Mouse (Mus musculus) frontal cortex, adult (tissue): ENCODE data around the gene Bahcc1.

Source experiments
- ATAC-seq: cut with Nextera tagmentation; 2 replicates; pipeline ENCODE4 v1.9.2; 2017; ENCODE audit warnings: mild to moderate bottlenecking, moderate library complexity, mixed read lengths; ENCODE audit not compliant: low TSS enrichment

Bahcc1 gene

DNA sequence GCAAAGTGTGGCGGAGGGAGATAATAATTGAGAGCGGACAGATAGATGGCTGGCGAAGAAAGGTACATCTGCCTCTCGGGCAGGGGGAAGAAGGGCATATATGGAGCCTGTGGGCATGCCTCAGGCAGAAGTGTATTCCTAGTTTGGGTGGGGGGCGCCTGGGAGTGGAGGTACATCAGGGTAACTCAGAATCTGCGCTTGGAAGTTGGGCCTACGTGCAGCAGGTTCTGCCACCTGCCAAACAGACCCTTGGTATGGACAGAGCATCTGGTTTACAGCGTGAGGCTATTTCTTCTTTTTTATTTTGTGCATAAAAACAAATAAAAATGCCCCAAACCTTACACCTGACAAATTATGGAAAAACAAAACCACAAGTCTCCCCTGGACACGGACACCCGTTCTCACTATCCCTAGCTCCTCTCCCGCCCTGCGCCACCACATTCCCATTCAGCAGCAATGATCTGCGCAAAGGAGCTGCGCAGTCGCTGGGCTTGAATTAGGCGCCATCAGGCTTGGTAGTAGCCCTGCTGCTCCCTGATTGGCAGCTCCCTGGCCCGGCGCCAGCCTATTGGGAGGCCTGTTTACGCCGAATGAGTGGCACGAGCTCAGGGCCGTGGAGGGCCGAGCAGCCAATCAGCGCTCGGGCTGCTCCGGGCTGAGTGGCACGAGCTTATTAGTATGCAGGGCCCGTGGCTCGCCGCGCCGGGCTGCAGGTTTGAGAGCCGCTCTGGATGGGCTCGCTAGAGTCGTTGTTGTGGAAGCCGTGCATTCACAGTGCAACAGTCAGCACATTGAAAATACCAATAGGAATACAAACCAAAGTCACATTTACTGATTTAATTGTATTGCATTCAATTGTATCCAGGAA, at the start of gene Bahcc1:
Gene Bahcc1, plus strand, starts transcription at position 718 of the 868 bp plus-strand sequence.
- peak; percentile 72 for ATAC-seq

- ATAC-seq = no peak
These were observed 49.6 kb upstream of the Bahcc1 start for GRCm38 (mm10) chr11:120183180-120183579.

- no peak for ATAC-seq
These were observed 49.0 kb upstream of the Bahcc1 start for GRCm38 (mm10) chr11:120183708-120184107.

- no peak for ATAC-seq
These were observed 48.1 kb upstream of the Bahcc1 start for GRCm38 (mm10) chr11:120184371-120185315.

GRCm38 (mm10) chr11:120185316-120186141, 47.2 kb upstream of the Bahcc1 start:
- no peak for ATAC-seq

- no peak for ATAC-seq
These were observed 46.5 kb upstream of the Bahcc1 start for GRCm38 (mm10) chr11:120186145-120186740.

DNA sequence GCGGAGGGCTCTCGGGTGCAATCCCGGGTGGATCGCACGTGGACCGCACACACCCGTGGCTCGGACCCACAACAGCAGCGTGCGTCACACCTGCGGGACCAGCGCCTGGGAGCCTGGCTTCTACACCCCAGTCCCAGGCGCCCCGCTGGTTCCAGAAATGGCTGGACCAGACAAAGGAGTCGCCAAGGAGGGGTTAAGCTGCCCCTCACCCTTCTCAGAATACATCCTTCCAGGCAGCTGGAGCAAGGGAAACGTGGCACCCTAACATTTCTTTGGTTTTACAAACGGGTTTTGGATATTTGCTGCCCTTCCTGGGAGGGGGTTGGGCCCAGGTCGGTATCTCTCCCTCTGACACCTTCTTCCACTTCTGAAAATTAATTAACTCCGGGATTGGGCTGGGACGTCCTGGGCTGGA, 45.9 kb upstream of the Bahcc1 start:
- no peak for ATAC-seq

DNA sequence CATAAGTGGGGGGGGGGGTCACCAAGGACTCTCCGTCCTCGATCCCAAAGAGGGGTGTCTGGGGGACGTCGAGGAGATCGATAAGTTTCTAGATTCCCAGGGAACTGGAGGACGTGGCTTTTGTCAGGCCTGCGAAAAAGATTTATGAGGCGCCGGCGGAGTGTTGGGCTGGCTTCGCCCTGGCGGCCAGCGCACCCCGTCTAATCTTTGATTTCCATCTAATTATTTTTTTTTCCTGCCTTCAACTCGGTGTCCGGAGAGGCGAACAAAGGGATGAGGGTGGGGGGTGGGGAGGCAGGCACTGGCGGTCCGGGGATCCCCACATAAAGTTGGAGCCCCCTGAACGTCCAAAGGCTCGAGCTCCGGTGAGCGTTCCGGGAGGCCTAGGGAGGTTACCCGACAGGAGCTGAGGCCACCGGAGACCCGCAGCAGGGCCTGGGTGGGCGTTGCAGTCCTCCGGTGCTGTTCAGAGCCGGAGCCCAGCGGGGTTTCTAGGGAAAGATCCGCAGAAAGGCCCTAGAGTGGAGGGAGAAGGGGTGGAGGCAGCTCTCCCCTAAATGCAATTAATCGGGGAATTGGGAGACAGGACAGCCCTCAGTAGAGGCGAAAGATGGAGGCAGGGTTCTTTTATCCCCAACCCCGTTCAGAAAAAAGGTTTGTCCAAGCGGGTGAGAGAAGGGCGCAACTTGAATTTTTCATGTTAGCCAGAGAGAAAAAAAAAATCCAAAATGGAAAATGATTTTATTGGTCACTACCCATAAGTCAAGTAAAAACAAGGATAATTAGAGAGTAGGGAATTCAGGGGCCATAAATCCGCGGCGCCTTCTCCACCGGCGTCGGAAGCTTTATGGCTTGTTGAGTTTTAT, 45.3 kb upstream of the Bahcc1 start:
- no peak for ATAC-seq

DNA sequence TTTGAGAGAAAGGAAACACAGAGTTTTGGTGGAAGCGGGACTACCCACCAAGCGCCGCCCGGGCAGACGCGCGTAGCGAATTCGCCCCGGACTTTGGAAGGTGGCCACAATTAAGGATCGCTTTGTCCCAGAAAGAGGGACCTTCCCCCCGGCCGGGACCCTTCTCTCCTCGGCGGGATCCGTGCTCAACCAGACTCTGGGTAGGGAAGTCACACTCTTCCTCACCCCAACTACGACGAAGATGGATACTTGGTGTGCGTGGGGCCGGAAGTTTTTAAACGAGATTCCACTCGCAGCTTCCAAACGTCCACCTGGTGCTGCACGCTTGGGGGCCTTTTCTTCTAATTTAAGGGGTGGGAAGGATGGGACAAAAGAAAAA, 44.7 kb upstream of the Bahcc1 start:
- ATAC-seq = no peak

DNA sequence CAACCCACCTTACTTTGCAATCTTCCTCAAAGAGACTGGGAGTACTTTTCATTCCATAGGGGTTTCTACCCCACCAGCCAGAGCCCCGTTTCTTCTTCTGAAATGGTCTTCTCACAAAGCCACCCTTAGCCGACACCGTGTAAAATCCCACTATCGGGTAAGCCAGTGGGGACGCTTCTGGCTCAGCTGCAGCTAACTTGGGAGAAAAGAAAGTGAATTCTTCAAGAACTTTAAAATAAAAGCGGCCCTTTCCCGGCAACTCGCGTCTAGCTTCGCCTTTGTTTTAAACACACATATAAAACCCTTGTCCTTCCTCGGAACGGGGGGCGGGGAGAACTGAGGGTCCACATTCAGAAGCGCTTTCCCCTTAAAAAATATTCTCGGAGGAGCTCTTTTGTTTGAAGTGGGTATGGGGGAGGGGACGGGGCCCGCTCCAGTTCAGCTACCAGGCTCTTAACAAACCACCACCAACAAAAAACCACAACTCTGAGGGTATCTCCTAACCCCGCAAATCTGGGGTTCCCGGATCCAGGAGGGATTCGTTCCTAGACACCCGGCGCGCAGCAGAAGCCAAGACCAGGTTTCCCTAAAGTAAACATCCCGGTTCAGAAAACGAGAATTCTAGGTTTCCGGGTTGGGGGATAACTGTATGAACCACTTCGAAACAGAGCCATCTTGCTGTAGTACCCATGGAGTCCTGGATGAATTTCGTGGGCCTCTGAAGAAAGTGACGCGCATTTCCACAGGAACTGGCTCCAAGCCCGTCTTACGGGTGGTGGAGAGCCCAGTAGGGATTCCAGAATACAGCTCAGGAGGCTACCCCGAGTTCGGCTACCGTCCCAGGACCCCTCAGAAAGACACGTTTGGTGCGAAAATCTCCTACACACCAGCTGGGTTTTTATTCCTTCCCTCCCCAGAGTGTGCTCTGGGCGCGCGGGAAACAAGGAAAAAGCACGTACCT, 44.0 kb upstream of the Bahcc1 start:
- peak; percentile 25; the same call in 1 of the 2 replicates for ATAC-seq

GRCm38 (mm10) chr11:120189459-120190312, 43.1 kb upstream of the Bahcc1 start:
- ATAC-seq = peak; percentile 78

DNA sequence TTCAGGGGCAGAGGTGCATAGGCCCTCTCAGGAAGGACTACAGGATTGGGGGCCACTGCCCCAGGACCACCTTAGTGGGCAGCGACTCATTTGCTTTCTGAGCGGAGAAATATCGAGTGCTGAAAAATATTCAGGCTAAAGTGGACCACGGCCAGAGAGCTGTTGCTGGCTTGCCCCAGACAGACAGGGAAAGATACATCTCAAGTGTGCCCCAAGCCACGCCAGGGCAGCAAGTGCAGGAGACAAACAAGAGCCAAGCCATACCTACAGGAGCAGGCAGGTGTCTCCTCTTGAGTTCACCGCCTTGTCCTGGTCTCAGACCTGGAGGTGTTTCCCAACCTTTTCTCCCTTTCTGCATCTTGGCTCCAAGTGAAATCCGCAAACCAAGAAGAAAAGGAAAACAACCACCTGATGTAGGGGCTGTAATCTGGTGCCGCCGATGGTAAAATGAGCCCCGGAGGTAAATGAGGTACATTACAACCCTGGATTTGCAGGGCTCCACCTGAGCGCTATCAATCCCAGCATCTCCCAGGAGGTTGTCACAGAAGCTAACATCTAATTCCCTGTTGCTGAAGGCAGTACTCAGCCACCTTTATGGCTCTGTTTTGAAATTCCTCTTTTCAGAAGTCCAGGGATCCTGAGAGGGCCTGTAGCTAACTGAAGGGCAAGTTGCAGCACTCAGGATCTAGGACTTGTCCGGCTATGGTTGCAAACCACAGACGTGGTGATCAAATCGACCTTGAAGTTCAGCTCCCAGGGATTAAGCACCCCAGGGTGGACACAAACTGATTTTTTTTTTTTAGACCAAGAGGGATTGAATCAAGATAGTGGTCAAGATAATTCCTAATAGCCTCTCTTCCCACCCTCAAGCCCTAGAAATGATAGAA, 42.0 kb upstream of the Bahcc1 start:
- ATAC-seq = no peak

GRCm38 (mm10) chr11:120198831-120199230, 33.9 kb upstream of the Bahcc1 start:
- ATAC-seq = no peak

GRCm38 (mm10) chr11:120199766-120200165, 33.0 kb upstream of the Bahcc1 start:
- peak; percentile 41; the same call in 1 of the 2 replicates for ATAC-seq

DNA sequence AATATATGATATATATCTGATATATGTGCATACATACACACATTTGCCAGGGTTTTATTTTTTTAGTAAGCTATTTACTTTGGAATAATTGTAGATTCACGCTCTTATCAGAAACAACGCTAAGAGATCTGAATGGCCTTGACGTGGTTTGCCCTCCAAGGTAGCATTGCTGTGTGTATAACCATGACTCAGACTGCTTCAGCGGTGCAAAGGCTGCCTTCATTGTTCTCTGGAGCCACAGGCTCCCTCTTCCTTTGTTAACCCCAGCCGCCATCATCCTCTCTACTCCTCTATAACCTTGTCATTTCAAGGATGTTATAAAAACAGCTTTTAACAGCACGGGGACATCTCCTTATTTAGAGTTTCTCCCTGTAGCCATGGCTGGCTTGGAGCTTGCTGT, 32.1 kb upstream of the Bahcc1 start:
- no peak for ATAC-seq

DNA sequence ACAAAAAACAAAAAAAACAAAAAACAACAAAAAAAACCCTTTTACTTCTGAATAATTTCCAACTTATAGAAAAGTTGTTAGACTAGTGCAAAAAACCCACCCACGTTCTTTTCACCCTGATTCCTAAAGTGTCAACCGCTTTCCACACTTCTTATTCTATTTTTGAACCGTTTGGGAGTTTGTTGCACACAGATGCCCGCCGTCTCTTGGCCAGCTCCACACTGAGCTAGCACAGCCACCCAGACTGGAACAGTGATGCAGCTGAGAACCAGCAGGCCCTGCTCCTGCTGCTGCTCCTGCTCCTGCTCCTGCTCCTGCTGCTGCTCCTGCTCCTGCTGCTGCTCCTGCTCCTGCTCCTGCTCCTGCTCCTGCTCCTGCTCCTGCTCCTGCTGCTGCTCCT, 28.5 kb upstream of the Bahcc1 start:
- 0 out of 2 replicates have a peak, but pooled peaks have one; percentile 57 for ATAC-seq

DNA sequence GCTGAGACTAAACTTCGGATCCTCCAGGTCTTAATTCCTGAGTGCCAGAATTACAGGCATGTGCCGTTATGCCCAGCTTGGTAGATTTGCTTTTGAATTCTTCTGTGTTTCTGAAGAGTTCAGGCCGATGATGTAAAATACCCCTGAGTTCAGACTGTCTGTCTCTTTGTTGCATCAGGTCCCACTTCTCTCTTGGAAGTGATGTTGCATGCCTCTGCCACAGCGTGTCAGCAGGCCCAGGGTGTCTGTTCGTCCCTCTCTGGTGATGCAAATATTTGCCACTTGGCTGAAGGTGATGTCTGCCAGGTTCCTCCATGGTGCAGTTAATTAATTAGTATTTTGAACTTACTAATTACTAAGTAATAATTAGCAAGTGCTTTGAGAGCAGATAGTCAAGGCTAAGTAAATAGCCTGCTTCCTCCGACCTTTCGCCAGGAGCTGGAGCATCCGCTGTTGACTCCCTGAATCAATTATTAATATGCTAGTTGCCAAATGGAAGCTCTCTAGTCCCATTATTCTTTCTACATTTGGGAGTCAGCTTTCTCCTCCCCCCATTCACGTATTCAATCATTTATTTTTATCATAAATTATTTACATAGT, 26.6 kb upstream of the Bahcc1 start:
- ATAC-seq = no peak
